Mouse (Mus musculus): ENCODE data around the gene Gns. TPM values are rescaled to one million over a fixed set of nuclear protein-coding genes. Genes with fewer than 3 reads are reported as not detected.

The Gns gene
- polyA plus RNA-seq, 1 experiment: 68.6 TPM

GRCm38 (mm10) chr10:121375649-121376493 is 11.0 kb downstream of the Gns start:
- H3K4me1 ChIP-seq (ENCODE audit: control insufficient read depth, insufficient read depth, insufficient read length, low read length): no peaks in the 10 kb centered on the region
- no peak overlapping the region for H3K27ac ChIP-seq (replicated peaks; ENCODE audit: low read depth, low read length)
- no peak overlapping the region for H3K4me3 ChIP-seq (ENCODE audit: insufficient read depth, low read depth, low read length)

DNA sequence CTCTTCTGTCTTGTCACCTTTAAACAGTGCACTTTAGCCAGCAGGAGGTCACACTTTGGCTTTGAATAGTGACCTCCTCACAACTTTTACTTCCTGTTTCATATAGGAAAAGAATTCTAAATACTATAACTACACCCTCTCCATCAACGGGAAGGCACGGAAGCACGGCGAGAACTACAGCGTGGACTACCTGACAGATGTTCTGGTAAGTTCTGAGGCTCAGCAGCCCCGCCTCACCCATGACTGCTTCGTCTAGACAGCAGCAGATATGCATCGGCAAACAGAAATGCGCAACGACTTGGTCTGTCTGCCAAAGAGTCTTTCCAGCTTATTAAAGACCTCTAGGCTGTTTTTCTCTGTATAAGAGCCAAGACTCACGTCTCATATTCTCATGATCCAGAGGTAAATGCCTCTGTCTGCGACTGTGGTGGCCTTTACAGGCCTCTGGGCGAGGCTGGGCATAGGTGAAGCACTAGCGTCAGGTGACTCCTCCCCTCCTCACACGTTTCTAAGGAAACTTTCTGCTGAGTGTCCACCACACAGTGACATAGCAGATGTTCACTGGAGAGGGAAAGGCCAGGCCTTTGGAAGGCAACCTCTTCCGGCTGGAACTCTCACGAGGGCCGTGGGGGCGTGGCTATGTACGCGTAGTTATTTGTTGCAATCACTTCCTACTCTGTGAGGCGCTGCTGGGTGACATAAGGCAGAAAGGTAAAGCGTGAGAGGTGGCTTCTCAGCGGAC is 11.8 kb downstream of the Gns start:
- no peak overlapping the region for H3K4me3 ChIP-seq (ENCODE audit: insufficient read depth, low read depth, low read length)
- no peak overlapping the region for H3K27ac ChIP-seq (replicated peaks; ENCODE audit: low read depth, low read length)
- H3K4me1 ChIP-seq (ENCODE audit: control insufficient read depth, insufficient read depth, insufficient read length, low read length): no peaks in the 10 kb centered on the region

DNA sequence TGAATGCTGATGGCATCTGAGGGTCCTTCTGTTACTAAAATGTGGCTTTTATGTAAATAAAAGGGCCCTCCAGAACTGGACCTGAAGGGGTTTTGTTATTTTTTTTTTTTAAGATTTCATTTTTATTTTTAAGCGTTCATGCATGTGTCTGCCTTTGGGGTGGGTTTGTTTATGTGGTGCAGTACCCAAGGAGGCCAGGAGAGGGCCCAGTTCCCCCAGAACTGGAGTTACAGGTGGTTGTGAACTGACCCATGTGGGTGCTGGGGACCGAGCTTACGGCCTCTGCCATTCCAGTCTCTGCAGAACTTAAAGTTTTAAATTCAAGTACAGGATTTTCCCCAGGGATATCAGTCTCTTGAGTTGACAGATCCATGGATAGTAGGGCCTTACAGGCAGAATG is 14.5 kb downstream of the Gns start:
- H3K4me3 ChIP-seq (ENCODE audit: insufficient read depth, low read depth, low read length): no peak overlapping the region
- H3K4me1 ChIP-seq (ENCODE audit: control insufficient read depth, insufficient read depth, insufficient read length, low read length): no peaks in the 10 kb centered on the region
- no peak overlapping the region for H3K27ac ChIP-seq (replicated peaks; ENCODE audit: low read depth, low read length)

DNA sequence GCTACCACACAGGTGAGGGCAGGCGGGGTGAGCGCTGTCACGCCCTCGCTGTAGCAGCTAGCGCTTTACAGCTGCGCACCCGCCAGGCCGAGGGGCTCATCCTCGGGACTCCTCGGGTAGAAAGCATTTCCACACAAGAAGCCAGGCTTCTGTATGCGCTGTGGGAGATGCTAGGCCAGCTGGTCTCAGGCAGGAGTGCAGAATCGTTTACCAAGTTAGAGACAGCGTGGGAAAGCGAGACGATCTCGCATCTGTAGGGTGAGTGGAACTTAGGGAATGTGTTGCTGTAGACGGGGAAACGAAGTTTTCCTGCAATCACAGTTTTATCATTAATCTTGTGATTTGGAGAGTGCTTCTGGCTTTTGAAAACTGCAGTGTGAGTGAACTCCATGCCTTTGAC is 16.4 kb downstream of the Gns start:
- H3K27ac ChIP-seq (replicated peaks; ENCODE audit: low read depth, low read length): no peak overlapping the region
- H3K4me1 ChIP-seq (ENCODE audit: control insufficient read depth, insufficient read depth, insufficient read length, low read length): no peaks in the 10 kb centered on the region
- no peak overlapping the region for H3K4me3 ChIP-seq (ENCODE audit: insufficient read depth, low read depth, low read length)

DNA sequence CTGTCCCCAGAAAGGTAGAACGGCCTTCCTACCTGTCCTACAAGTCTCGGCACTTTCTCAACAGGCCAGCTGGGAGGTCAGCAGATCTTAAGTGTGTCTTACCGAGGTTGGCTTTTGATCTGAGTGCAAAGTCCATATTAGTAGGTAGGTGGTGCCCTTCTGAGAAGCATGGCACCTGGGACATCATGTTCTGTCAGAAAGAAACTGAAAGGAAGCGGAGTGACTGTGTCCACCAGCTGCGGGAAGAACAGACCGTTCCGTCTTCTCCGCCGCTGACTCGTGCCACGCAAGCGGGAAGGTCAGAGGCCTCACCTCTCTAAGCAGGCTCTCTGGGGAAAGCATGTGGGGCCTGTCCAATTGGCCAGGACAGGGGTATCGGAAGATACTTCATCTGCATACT is 19.8 kb downstream of the Gns start:
- no peak overlapping the region for H3K27ac ChIP-seq (replicated peaks; ENCODE audit: low read depth, low read length)
- H3K4me1 ChIP-seq (ENCODE audit: control insufficient read depth, insufficient read depth, insufficient read length, low read length): no peaks in the 10 kb centered on the region
- H3K4me3 ChIP-seq (ENCODE audit: insufficient read depth, low read depth, low read length): no peak overlapping the region

DNA sequence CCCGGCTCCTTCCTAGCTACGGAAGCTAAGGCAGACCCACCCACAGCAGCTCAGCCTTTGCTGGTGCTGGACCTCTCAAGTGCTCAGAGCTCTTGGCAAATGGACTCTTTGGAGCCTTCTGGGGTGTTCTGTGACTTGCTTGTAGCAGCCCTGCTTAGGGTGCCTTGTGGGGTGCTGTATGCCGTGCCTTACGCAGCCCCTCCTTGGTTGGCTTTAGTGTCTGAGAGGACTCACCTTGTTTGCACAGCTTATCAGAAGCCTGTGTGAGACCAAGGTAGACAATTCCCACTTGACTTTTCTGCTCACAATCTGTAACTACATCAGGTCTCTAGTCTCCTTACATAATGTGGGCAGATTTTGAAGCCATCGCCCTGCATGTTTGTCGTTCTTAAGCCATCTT is 20.8 kb downstream of the Gns start:
- H3K27ac ChIP-seq (replicated peaks; ENCODE audit: low read depth, low read length): no peak overlapping the region
- H3K4me1 ChIP-seq (ENCODE audit: control insufficient read depth, insufficient read depth, insufficient read length, low read length): no peaks in the 10 kb centered on the region
- H3K4me3 ChIP-seq (ENCODE audit: insufficient read depth, low read depth, low read length): no peak overlapping the region

- no peak overlapping the region for H3K4me3 ChIP-seq (ENCODE audit: insufficient read depth, low read depth, low read length)
- H3K27ac ChIP-seq (replicated peaks; ENCODE audit: low read depth, low read length): no peak overlapping the region
- no peaks in the 10 kb centered on the region for H3K4me1 ChIP-seq (ENCODE audit: control insufficient read depth, insufficient read depth, insufficient read length, low read length)
These were observed 21.5 kb downstream of the Gns start for GRCm38 (mm10) chr10:121386347-121386746.

- Histone ChIP-seq H3K4me1 (ENCODE audit: control insufficient read depth, insufficient read depth, insufficient read length, low read length) (no peaks in the 10 kb centered on the region), H3K27ac (replicated peaks; ENCODE audit: low read depth, low read length) (no peak overlapping the region), H3K4me3 (ENCODE audit: insufficient read depth, low read depth, low read length) (no peak overlapping the region)
These were observed 25.7 kb downstream of the Gns start for GRCm38 (mm10) chr10:121390602-121391001.

DNA sequence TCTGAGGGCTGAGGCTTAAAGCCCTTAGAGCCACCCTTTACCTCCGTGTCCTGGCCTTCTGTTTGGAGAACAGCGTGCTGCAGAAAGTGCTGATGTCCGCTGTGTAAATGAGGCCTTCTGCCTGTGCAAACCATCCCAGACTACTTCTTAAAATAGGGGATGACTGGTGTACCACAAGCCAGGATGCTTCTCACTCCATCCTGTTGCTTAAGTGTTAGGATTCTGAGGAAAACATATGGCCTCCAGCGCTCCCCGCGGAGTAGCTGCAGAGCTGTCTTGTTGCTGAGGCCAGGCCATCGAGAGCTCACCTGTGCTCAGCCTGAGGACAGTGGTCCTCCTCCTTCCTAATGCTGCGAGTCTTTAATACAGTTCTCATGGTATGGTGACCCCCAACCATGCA is 27.0 kb downstream of the Gns start:
- Histone ChIP-seq H3K4me3 (ENCODE audit: insufficient read depth, low read depth, low read length) (no peak overlapping the region), H3K4me1 (ENCODE audit: control insufficient read depth, insufficient read depth, insufficient read length, low read length) (no peaks in the 10 kb centered on the region), H3K27ac (replicated peaks; ENCODE audit: low read depth, low read length) (no peak overlapping the region)

DNA sequence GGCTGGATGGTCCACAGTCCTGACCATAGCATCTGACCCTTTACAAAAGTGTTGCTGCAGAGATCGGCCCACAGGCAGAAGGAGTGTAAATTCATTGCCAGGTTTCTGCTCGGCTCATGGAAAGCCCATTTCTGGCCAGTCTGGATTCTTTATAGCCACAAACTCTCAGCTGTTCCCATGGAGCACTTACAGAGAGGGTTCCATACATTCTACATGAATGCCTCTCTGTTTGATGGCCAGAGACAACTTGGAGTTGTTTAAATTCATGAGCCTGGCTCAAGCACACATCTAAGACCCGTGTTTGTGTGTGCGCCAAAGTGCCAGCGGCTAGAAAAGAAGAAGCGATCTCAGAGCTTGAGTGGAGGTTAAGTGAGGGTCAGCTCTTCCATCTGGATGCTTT is 29.4 kb downstream of the Gns start:
- Histone ChIP-seq H3K27ac (replicated peaks; ENCODE audit: low read depth, low read length) (no peak overlapping the region), H3K4me3 (ENCODE audit: insufficient read depth, low read depth, low read length) (no peak overlapping the region), H3K4me1 (ENCODE audit: control insufficient read depth, insufficient read depth, insufficient read length, low read length) (no peaks in the 10 kb centered on the region)

DNA sequence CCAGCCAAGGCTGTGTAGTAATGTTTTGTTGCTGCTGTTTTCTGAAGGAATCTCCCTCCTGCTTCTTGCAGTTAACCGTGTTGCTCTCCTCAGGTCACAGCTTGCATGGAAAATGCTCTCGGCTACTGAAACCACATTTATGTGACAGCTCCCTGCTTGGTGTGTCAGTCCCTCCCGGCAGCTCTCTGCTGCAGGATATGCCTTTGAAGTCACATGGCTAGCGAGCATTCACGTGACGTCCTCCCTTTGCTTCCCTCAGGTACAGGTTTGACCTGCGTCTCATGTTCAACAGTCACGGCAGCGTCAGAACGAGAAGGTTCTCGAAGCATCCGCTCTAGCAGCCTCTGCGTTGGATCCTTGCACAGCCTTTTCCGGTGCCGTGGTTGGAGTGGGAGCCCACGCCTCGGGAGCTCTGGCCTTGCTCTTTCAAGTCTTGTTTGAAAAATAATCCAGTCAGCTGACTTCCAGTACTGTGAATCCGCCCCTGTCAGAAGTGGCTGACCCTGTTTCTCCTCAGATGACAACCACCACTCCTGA is 30.0 kb downstream of the Gns start:
- Histone ChIP-seq H3K4me1 (ENCODE audit: control insufficient read depth, insufficient read depth, insufficient read length, low read length) (no peaks in the 10 kb centered on the region), H3K4me3 (ENCODE audit: insufficient read depth, low read depth, low read length) (no peak overlapping the region), H3K27ac (replicated peaks; ENCODE audit: low read depth, low read length) (no peak overlapping the region)

- H3K27ac ChIP-seq (replicated peaks; ENCODE audit: low read depth, low read length): no peak overlapping the region
- H3K4me3 ChIP-seq (ENCODE audit: insufficient read depth, low read depth, low read length): no peak overlapping the region
- H3K4me1 ChIP-seq (ENCODE audit: control insufficient read depth, insufficient read depth, insufficient read length, low read length): no peaks in the 10 kb centered on the region
These were observed 30.8 kb downstream of the Gns start for GRCm38 (mm10) chr10:121395542-121396176.

DNA sequence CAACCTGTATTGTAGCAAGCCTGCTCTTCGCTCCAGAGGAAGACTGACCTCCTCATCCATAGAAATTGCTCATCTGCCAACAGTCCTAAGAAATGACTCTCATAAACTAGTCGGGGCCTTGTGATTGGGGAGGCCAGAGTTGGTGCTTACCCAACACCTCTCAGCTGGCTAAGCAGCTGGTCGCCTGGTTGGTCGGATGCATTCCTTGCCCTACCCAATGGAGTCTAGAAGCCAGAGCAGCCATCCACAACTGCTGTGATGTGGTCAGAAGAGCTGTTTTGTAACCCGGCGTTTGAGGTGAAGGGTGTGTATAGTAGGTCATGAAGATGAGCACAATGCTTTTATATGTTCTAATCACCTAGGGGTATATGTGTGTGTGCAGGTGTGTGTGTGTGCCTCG is 33.7 kb downstream of the Gns start:
- Histone ChIP-seq H3K4me3 (ENCODE audit: insufficient read depth, low read depth, low read length) (no peak overlapping the region), H3K4me1 (ENCODE audit: control insufficient read depth, insufficient read depth, insufficient read length, low read length) (no peaks in the 10 kb centered on the region), H3K27ac (replicated peaks; ENCODE audit: low read depth, low read length) (no peak overlapping the region)

- Histone ChIP-seq H3K4me1 (ENCODE audit: control insufficient read depth, insufficient read depth, insufficient read length, low read length) (no peaks in the 10 kb centered on the region), H3K4me3 (ENCODE audit: insufficient read depth, low read depth, low read length) (no peak overlapping the region), H3K27ac (replicated peaks; ENCODE audit: low read depth, low read length) (no peak overlapping the region)
These were observed 36.1 kb downstream of the Gns start for GRCm38 (mm10) chr10:121401005-121401404.

GRCm38 (mm10) chr10:121403104-121403503 is 38.2 kb downstream of the Gns start:
- Histone ChIP-seq H3K4me1 (ENCODE audit: control insufficient read depth, insufficient read depth, insufficient read length, low read length) (no peaks in the 10 kb centered on the region), H3K27ac (replicated peaks; ENCODE audit: low read depth, low read length) (no peak overlapping the region), H3K4me3 (ENCODE audit: insufficient read depth, low read depth, low read length) (no peak overlapping the region)
